Mouse (Mus musculus) thymus, adult 2 months (tissue): ENCODE data around the gene Galnt14. TPM values are rescaled to one million over a fixed set of nuclear protein-coding genes. Genes with fewer than 3 reads are reported as not detected.

Experiments used
- DNase-seq: peaks from one replicate; pipeline ENCODE4 v3.0.0; 2021
- H3K27ac ChIP-seq: fragments of 200-500 bp; 2 replicates; pipeline ENCODE4 v1.5.1; 2012; ENCODE audit warnings: low read length, control low read depth; ENCODE audit not compliant: control insufficient read depth, insufficient read depth
- H3K27me3 ChIP-seq: fragments of 200-500 bp; 2 replicates; pipeline ENCODE4 v1.6.1; 2012; ENCODE audit warnings: mild to moderate bottlenecking, low read length, moderate library complexity, mixed read lengths; ENCODE audit not compliant: control insufficient read depth, insufficient read depth
- H3K36me3 ChIP-seq: fragments of 200-500 bp; 2 replicates; pipeline ENCODE4 v1.6.1; 2012; ENCODE audit warnings: mild to moderate bottlenecking, low read length, moderate library complexity; ENCODE audit not compliant: control insufficient read depth, insufficient read depth
- H3K4me1 ChIP-seq: fragments of 200-500 bp; replicated peaks from 2 replicates; pipeline ENCODE4 v1.6.1; 2012; ENCODE audit warnings: low read length; ENCODE audit not compliant: control insufficient read depth, insufficient read depth
- H3K4me3 ChIP-seq: fragments of 200-500 bp; 2 replicates; pipeline ENCODE4 v1.5.1; 2012; ENCODE audit warnings: mild to moderate bottlenecking, low read length, control low read depth, moderate library complexity; ENCODE audit not compliant: control insufficient read depth, insufficient read depth
- CTCF ChIP-seq: fragments of 200-500 bp; IDR thresholded peaks from 2 replicates; pipeline ENCODE4 v1.5.1; 2012; ENCODE audit warnings: mild to moderate bottlenecking, control low read depth, low read length, moderate library complexity, borderline replicate concordance; ENCODE audit not compliant: control insufficient read depth, poor library complexity, insufficient read depth; ENCODE audit errors: extremely low read depth
- POLR2A ChIP-seq: fragments of 200-500 bp; IDR thresholded peaks from 2 replicates; pipeline ENCODE4 v1.6.1; 2012; ENCODE audit warnings: mild to moderate bottlenecking, low read length, control low read depth, moderate library complexity; ENCODE audit not compliant: control insufficient read depth, poor library complexity, insufficient read depth; ENCODE audit errors: extremely low read depth
- WGBS: fragments of 180-500 bp; shearing (Covaris S2); methylation state at CpG from one replicate; pipeline ENCODE4 v1.1.7; 2018; 5-methylcytosine and 5-hydroxymethylcytosine counted together
- polyA plus RNA-seq: library from polyadenylated mRNA; depleted of rRNA; stranded (reverse); fragments of >200 nt; gene quantifications from 2 replicates; pipeline ENCODE4 v1.2.3, GENCODE M21; 2012

The Galnt14 gene
- polyA plus RNA-seq, 1 experiment = 1.6 TPM

- DNase-seq = no peak
- Histone ChIP-seq H3K27ac (no peak overlapping the region), H3K4me1 (no peaks in the 10 kb centered on the region), H3K36me3 (no peaks in the 10 kb centered on the region), H3K27me3 (no peaks in the 10 kb centered on the region), H3K4me3 (no peak overlapping the region)
- TF ChIP-seq POLR2A = no peak
- no peak for TF ChIP-seq CTCF
- 56% methylated on average over 2 of the region's 2 CpGs for WGBS
Measured at GRCm38 (mm10) chr17:73547483-73547882, 162.8 kb downstream of the Galnt14 start.

GRCm38 (mm10) chr17:73541911-73542310 is 168.3 kb downstream of the Galnt14 start:
- no peak overlapping the region for H3K27ac ChIP-seq
- 95% methylated on average over 9 of the region's 9 CpGs for WGBS
- no peak for DNase-seq
- TF ChIP-seq CTCF (no peak), POLR2A (no peak)
- no peak overlapping the region for H3K4me3 ChIP-seq
- peaks cover 5% of the 10 kb centered on the region for H3K4me1 ChIP-seq
- no peaks in the 10 kb centered on the region for H3K36me3 ChIP-seq
- no peaks in the 10 kb centered on the region for H3K27me3 ChIP-seq

GRCm38 (mm10) chr17:73541233-73541570 is 169.1 kb downstream of the Galnt14 start:
- Histone ChIP-seq H3K4me3 (no peak overlapping the region), H3K36me3 (no peaks in the 10 kb centered on the region), H3K27me3 (no peaks in the 10 kb centered on the region), H3K4me1 (peaks cover 5% of the 10 kb centered on the region), H3K27ac (no peak overlapping the region)
- TF ChIP-seq POLR2A (no peak), CTCF (no peak)
- no peak for DNase-seq
- WGBS = 18% methylated on average over 1 of the region's 1 CpGs

GRCm38 (mm10) chr17:73540409-73541232 is 169.6 kb downstream of the Galnt14 start:
- 31% methylated on average over 14 of the region's 14 CpGs for WGBS
- DNase-seq = no peak
- no peak overlapping the region for H3K27ac ChIP-seq

GRCm38 (mm10) chr17:73531896-73532295 is 178.4 kb downstream of the Galnt14 start:
- Histone ChIP-seq H3K27me3 (no peaks in the 10 kb centered on the region), H3K4me3 (no peak overlapping the region), H3K36me3 (no peaks in the 10 kb centered on the region), H3K27ac (no peak overlapping the region), H3K4me1 (peaks cover 4% of the 10 kb centered on the region; the same call in 1 of the 2 replicates)
- TF ChIP-seq CTCF (no peak), POLR2A (no peak)
- no peak for DNase-seq
- WGBS = 5% methylated on average over 2 of the region's 2 CpGs

More at GRCm38 (mm10) chr17:73540409-73541232, 169.6 kb downstream of the Galnt14 start:
- no peaks in the 10 kb centered on the region for H3K27me3 ChIP-seq
- TF ChIP-seq CTCF = no peak
- no peak for TF ChIP-seq POLR2A
- H3K36me3 ChIP-seq = no peaks in the 10 kb centered on the region
- H3K4me1 ChIP-seq = peaks cover 5% of the 10 kb centered on the region
- H3K4me3 ChIP-seq = no peak overlapping the region

GRCm38 (mm10) chr17:73522169-73522568 is 188.1 kb downstream of the Galnt14 start:
- no peak for DNase-seq
- no peaks in the 10 kb centered on the region for H3K36me3 ChIP-seq
- WGBS = 90% methylated on average over 7 of the region's 7 CpGs
- no peaks in the 10 kb centered on the region for H3K4me1 ChIP-seq
- no peak overlapping the region for H3K27ac ChIP-seq
- H3K4me3 ChIP-seq = no peak overlapping the region
- H3K27me3 ChIP-seq = no peaks in the 10 kb centered on the region
- TF ChIP-seq CTCF (no peak), POLR2A (no peak)
